ENCODE assay signal across 9 mouse cellular contexts in genomic region chr8:121851716-121852115, GRCm38 (mm10). TPM values are rescaled to one million over a fixed set of nuclear protein-coding genes. Genes with fewer than 3 reads are reported as not detected.
DNase-seq lines count a peak whose midpoint lies in the region; ATAC-seq and TF ChIP-seq lines count a peak whose summit lies in the region.
"Had no signal": no experiment of that assay in that cellular context is flagged by ENCODE, and none has a peak within 500 bp of the region (broad histone marks: within the 10 kb centered on the region; RNA-seq: fewer than 3 reads in every experiment).

No protein-coding gene starts in this region.

- no peak for TF ChIP-seq CTCF in liver, embryonic 14.5 days (IDR thresholded peaks at IDR 0.05; ENCODE audit: low read depth)

- H3K36me3 ChIP-seq in midbrain, embryonic 10.5 days, result no peaks in the 10 kb centered on the region
- no peaks in the 10 kb centered on the region for H3K36me3 ChIP-seq in midbrain, embryonic 11.5 days (ENCODE audit: control insufficient read depth, insufficient read depth, low read length)
- no peaks in the 10 kb centered on the region for H3K36me3 ChIP-seq in forebrain, embryonic 15.5 days
- no peaks in the 10 kb centered on the region for H3K36me3 ChIP-seq in liver, embryonic 14.5 days (replicated peaks; ENCODE audit: control insufficient read depth, insufficient read depth, low read depth)
- H3K36me3 ChIP-seq in stomach, embryonic 15.5 days, result no peaks in the 10 kb centered on the region
- H3K36me3 ChIP-seq: embryonic facial prominence, embryonic 13.5 days had no signal

- peaks cover 31% of the 10 kb centered on the region for H3K4me1 ChIP-seq in midbrain, embryonic 10.5 days
- peaks cover 9% of the 10 kb centered on the region for H3K4me1 ChIP-seq in midbrain, embryonic 11.5 days (ENCODE audit: control insufficient read depth, insufficient read depth, low read length)
- H3K4me1 ChIP-seq in forebrain, embryonic 15.5 days, result peaks cover 16% of the 10 kb centered on the region
- H3K4me1 ChIP-seq in liver, embryonic 14.5 days (replicated peaks; ENCODE audit: control insufficient read depth in 2 of 2, insufficient read depth in 2 of 2, low read length in 1 of 2), result peaks cover 19 to 24% of the 10 kb centered on the region in 2 experiments
- H3K4me1 ChIP-seq in stomach, embryonic 15.5 days, result peaks cover 18% of the 10 kb centered on the region; the same call in 1 of the 2 replicates

- no peak for DNase-seq in midbrain, embryonic 10.5 days (ENCODE audit: low spot score)
- DNase-seq in midbrain, embryonic 11.5 days (ENCODE audit: low spot score, missing footprints), result no peak
- DNase-seq in liver, embryonic 14.5 days (ENCODE audit: low read depth in 3 of 3, low spot score in 3 of 3), result no peak
- DNase-seq in natural killer cell, adult 2 months (ENCODE audit: low spot score in 2 of 2), result no peak
- DNase-seq in right cerebral cortex, postnatal 4 days, result no peak
- DNase-seq in embryo, embryonic 10.5 days (ENCODE audit: low spot score), result no peak

- peaks cover 14% of the 10 kb centered on the region; the same call in 1 of the 2 replicates for H3K27me3 ChIP-seq in midbrain, embryonic 10.5 days (ENCODE audit: low read depth, poor library complexity, severe bottlenecking)
- H3K27me3 ChIP-seq in midbrain, embryonic 11.5 days (ENCODE audit: control insufficient read depth, insufficient read depth, low read length), result no peaks in the 10 kb centered on the region
- no peaks in the 10 kb centered on the region for H3K27me3 ChIP-seq in forebrain, embryonic 15.5 days
- no peaks in the 10 kb centered on the region for H3K27me3 ChIP-seq in liver, embryonic 14.5 days (ENCODE audit: control insufficient read depth, insufficient read depth, low read length)
- H3K27me3 ChIP-seq in stomach, embryonic 15.5 days (replicated peaks), result no peaks in the 10 kb centered on the region

- H3K9ac ChIP-seq in midbrain, embryonic 11.5 days (ENCODE audit: low read length), result no peak overlapping the region
- peak overlapping the region; percentile 47; the same call in 1 of the 2 replicates for H3K9ac ChIP-seq in forebrain, embryonic 15.5 days (replicated peaks)
- peak overlapping the region; percentile 63 for H3K9ac ChIP-seq in liver, embryonic 14.5 days (replicated peaks)
- no peak overlapping the region for H3K9ac ChIP-seq in stomach, embryonic 15.5 days

- no peak for TF ChIP-seq EP300 in liver, embryonic 14.5 days (IDR thresholded peaks at IDR 0.05; ENCODE audit: low read depth)

- H3K4me3 ChIP-seq in midbrain, embryonic 10.5 days, result peak overlapping the region; percentile 48; the same call in 1 of the 2 replicates
- H3K4me3 ChIP-seq in midbrain, embryonic 11.5 days (ENCODE audit: low read depth, low read length), result no peak overlapping the region
- H3K4me3 ChIP-seq in forebrain, embryonic 15.5 days, result no peak overlapping the region
- no peak overlapping the region for H3K4me3 ChIP-seq in liver, embryonic 14.5 days (ENCODE audit: insufficient read depth in 1 of 2, low read depth in 2 of 2, low read length in 2 of 2)
- no peak overlapping the region for H3K4me3 ChIP-seq in stomach, embryonic 15.5 days (replicated peaks)

- no peaks in the 10 kb centered on the region for H3K9me3 ChIP-seq in midbrain, embryonic 10.5 days (replicated peaks)
- H3K9me3 ChIP-seq in midbrain, embryonic 11.5 days (ENCODE audit: control insufficient read depth, low read length), result no peaks in the 10 kb centered on the region
- no peaks in the 10 kb centered on the region for H3K9me3 ChIP-seq in forebrain, embryonic 15.5 days
- H3K9me3 ChIP-seq in liver, embryonic 14.5 days (ENCODE audit: control insufficient read depth, low read length), result no peaks in the 10 kb centered on the region
- no peaks in the 10 kb centered on the region for H3K9me3 ChIP-seq in stomach, embryonic 15.5 days
- H3K9me3 ChIP-seq: embryonic facial prominence, embryonic 13.5 days had no signal

- no peak overlapping the region for H3K4me2 ChIP-seq in midbrain, embryonic 11.5 days
- H3K4me2 ChIP-seq in forebrain, embryonic 15.5 days (replicated peaks), result no peak overlapping the region
- peak overlapping the region; percentile 54 for H3K4me2 ChIP-seq in liver, embryonic 14.5 days (ENCODE audit: low read depth)
- H3K4me2 ChIP-seq in stomach, embryonic 15.5 days, result peak overlapping the region; percentile 61; the same call in 1 of the 2 replicates

- ATAC-seq in midbrain, embryonic 11.5 days (ENCODE audit: low FRiP score), result no peak
- ATAC-seq in forebrain, embryonic 15.5 days (replicated peaks), result no peak
- ATAC-seq in liver, embryonic 14.5 days (ENCODE audit: insufficient read depth), result no peak
- no peak for ATAC-seq in stomach, embryonic 15.5 days (ENCODE audit: insufficient read depth, low FRiP score, low read depth)

- peak overlapping the region; percentile 86 for H3K27ac ChIP-seq in midbrain, embryonic 10.5 days (replicated peaks)
- H3K27ac ChIP-seq in midbrain, embryonic 11.5 days (ENCODE audit: low read depth, low read length), result no peak overlapping the region
- no peak overlapping the region for H3K27ac ChIP-seq in forebrain, embryonic 15.5 days (replicated peaks)
- no peak overlapping the region; the same call in 1 of the 2 replicates for H3K27ac ChIP-seq in liver, embryonic 14.5 days
- H3K27ac ChIP-seq in stomach, embryonic 15.5 days, result no peak overlapping the region
- H3K27ac ChIP-seq: embryonic facial prominence, embryonic 13.5 days had no signal

- 44% methylated on average over 7 of the region's 7 CpGs for WGBS in midbrain, embryonic 10.5 days
- 42% methylated on average over 7 of the region's 7 CpGs for WGBS in midbrain, embryonic 11.5 days
- 51% methylated on average over 7 of the region's 7 CpGs for WGBS in forebrain, embryonic 15.5 days
- 44% methylated on average over 7 of the region's 7 CpGs for WGBS in liver, embryonic 14.5 days (ENCODE audit: insufficient replicate concordance)
- WGBS in stomach, embryonic 15.5 days, result 39% methylated on average over 7 of the region's 7 CpGs

RNA-seq across cellular contexts. Expression of gene Klhdc4, which starts 22.3 kb away (rescaled TPM):
- 62.1 and 64.1 TPM in 2 replicates for polyA plus RNA-seq in midbrain, embryonic 10.5 days (2016; fragmentation: Nextera tagmentation; extraction: Ambion mirVana)
- 49.4 and 52.9 TPM in 2 replicates for polyA plus RNA-seq in midbrain, embryonic 11.5 days (2014; fragmentation: Nextera tagmentation; extraction: Ambion mirVana)
- polyA plus RNA-seq in forebrain, embryonic 15.5 days (2015; fragmentation: Nextera tagmentation; extraction: Ambion mirVana), result 45.6 and 46.2 TPM in 2 replicates
- polyA plus RNA-seq in liver, embryonic 14.5 days (2012; rRNA removed), result 9.7 and 17.0 TPM in 2 replicates
- 15.6 and 18.2 TPM in 2 replicates for polyA plus RNA-seq in liver, embryonic 14.5 days (2014; fragmentation: Nextera tagmentation; extraction: Ambion mirVana)
- 36.2 and 38.6 TPM in 2 replicates for polyA plus RNA-seq in stomach, embryonic 15.5 days (2015; fragmentation: Nextera tagmentation; extraction: Ambion mirVana)

RNA-seq across cellular contexts. Expression of gene Slc7a5, which starts 55.8 kb away (rescaled TPM):
- 29.3 and 32.7 TPM in 2 replicates for polyA plus RNA-seq in midbrain, embryonic 10.5 days (2016; fragmentation: Nextera tagmentation; extraction: Ambion mirVana)
- 34.9 and 36.5 TPM in 2 replicates for polyA plus RNA-seq in midbrain, embryonic 11.5 days (2014; fragmentation: Nextera tagmentation; extraction: Ambion mirVana)
- polyA plus RNA-seq in forebrain, embryonic 15.5 days (2015; fragmentation: Nextera tagmentation; extraction: Ambion mirVana), result 39.2 and 45.8 TPM in 2 replicates
- polyA plus RNA-seq in liver, embryonic 14.5 days (2012; rRNA removed), result 40.0 and 40.9 TPM in 2 replicates
- polyA plus RNA-seq in liver, embryonic 14.5 days (2014; fragmentation: Nextera tagmentation; extraction: Ambion mirVana), result 36.7 and 40.7 TPM in 2 replicates
- polyA plus RNA-seq in stomach, embryonic 15.5 days (2015; fragmentation: Nextera tagmentation; extraction: Ambion mirVana), result 22.7 and 26.6 TPM in 2 replicates

Comparison
In these comparisons a context has a peak if more than half of its experiments do, and no peak if none do; other contexts are left out.
1. H3K4me2 ChIP-seq: peak in liver, embryonic 14.5 days (single experiment) and stomach, embryonic 15.5 days (single experiment); none in midbrain, embryonic 11.5 days (single experiment) and forebrain, embryonic 15.5 days (single experiment).
2. H3K9ac ChIP-seq: peak in forebrain, embryonic 15.5 days (single experiment) and liver, embryonic 14.5 days (single experiment); none in midbrain, embryonic 11.5 days (single experiment) and stomach, embryonic 15.5 days (single experiment).